Mouse (Mus musculus): ENCODE measurements around the gene Exosc9.
"Not testable (repeated sequence)": the region's sequence is repeated elsewhere in the genome, so short reads cannot be mapped to it uniquely, and the experiment has no call there.

The Exosc9 gene

DNA sequence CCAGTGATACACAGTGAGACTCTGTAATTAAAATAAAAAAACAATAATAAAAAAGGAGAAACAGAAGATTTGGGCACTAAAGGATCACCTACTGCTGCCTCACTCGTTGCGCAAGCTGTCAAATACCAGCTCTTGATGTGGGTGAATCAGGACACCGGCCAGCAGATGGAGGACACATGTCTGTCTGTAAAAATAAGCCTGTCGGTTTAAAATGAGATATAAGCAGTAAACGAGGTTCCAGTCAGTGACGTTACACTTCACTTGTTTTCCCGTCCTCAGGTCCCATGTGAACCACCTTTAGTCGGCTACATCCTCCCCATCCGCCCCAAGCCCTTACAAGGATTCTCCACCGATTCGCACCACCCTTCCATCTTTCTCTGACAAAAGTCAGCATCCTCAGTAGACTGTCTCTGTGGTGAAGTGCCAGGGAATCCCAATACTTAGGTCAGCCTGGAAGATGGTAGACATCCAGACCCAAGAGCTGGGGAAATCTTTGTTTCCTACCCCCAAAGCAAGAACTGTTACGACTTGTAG, 488 bp upstream of the Exosc9 start:
- in situ Hi-C loops (cut with MboI, MseI): loop anchor here in 1 of 2 experiments (10.0 kb wide), 1 partner anchor 323 kb away; no protein-coding TSS in a partner anchor

DNA sequence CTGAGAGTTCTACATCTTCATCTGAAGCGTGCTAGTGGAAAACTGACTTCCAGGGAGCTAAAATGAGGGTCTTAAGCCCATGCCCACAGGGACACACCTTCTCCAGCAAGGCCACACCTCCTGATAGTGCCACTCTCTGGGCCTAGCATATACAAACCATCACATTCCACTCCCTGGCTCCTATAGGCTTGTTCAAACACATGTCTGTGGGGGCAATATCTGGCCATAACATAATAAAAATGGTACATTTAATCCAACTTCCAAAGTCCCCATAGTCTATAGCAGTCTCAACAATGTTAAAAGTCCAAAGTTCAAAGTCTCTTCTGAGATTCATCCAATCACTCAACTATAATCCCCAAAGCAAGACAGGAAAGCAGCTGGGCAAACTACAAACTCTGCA, 5.2 kb downstream of the Exosc9 start:
- in situ Hi-C loops (cut with MboI, MseI): loop anchor here in 1 of 2 experiments (5.0 to 10.0 kb wide), 2 partner anchors 80 to 317 kb away; partner anchors contain the start of genes 1810062G17Rik and Anxa5

DNA sequence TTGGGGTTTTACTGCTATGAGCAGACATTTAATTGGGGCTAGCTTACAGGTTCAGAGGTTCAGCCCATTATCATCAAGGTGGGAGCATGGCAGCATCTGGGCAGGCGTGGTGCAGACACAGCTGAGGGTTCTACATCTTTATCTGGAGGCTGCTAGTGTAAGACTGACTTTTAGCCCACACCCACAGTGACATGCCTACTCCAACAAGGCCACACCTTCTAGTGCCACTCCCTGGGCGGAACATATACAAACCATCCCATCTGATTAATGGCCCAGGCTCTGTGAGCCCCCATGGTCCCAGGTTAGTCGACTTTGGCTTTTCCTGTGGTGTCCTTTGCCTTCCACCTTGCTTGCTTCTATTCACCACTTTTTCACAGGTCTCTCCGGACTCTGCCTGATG, 7.2 kb downstream of the Exosc9 start:
- in situ Hi-C loops (cut with MboI, MseI): loop anchor here in 1 of 2 experiments (5.0 to 10.0 kb wide), 2 partner anchors 82 to 315 kb away; partner anchors contain the start of genes 1810062G17Rik and Anxa5

DNA sequence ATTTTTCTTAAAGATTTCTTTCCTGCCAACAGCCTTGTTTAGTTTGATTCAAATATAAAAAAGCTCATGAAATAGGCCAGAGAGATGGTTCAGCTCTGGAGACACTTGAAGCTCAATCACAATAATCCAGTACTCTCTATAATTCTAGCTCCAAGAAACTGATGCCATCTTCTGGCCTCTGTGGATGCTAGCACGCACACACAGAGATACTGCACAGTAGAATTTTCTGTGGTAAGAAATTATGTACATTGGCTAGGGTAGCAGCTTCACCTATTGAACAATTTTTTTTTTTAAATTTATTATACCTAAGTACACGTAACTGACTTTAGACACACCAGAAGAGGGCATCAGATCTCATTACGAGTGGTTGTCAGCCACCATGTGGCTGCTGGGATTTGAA, 11.3 kb downstream of the Exosc9 start:
- in situ Hi-C loops (cut with MboI, MseI): no loop called here

DNA sequence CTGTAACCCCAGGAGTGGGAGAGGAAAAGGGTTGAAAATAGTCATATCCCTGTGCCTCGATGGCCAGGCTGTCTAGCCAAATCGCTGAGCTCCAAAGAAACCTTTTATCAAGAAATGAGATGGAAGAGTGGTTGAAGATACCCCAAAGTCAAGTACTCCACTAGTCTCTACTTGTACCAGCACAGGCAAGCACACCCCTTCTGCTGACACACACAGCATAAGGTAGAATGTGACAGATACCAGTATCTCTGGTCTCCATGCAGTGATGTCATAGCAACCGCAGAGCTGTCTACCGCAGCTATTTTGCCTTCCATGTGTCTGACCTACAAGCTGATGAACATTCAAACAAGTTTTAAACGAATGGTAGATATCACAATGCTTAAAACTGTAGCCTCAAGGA, 17.4 kb downstream of the Exosc9 start:
- in situ Hi-C loops (cut with MboI, MseI): no loop called here

DNA sequence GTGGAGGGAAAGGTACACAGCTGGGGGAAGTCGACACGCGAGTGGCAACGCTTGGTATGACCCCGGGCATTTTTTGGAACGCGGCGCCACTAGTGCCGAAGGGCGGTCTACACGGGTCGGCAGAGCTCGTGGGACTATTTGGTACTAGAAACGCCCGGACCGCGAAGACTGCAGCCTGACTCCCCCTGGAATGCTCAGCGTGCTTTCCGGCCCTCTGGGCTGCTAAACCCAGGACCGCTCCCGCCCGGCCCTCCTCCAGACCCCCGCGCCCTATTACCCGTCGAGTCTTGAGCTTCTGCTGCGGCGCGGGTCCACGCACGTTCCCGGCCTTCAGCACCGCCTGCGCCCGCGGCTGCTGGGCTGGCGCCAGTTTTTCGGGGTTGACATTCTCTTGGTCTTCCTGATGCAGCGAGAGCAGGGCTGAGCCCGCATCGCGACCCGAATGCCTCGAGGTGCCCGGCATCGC, 19.0 kb downstream of the Exosc9 start:
- in situ Hi-C loops (cut with MboI, MseI): no loop called here

DNA sequence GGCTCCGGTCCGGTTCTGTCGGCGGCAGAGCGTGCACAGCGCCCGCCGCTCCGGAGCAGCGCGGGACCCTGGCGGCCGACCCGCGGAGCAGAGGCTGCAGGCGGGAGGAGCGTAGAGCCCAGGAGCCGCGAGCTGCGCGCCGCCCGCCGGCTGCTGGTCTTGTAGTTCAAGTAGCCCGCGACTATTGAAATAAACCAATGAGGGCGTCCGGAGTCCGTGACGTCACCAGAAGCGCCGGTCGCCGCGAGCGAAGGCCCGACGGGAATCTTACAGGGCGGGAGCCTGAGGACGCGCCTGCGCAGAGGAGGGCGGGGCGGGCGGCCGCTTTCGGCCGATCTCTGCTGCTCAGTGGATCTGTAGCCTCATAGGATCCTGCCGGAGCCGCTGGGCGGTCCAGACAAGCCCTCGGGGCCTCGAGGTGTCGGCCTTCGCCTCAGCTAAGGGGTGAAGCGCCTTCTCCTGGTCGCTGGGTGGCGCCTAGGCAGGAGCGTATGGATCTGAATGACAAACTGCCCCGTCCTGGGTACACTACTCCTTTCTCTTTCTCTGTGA, 19.5 kb downstream of the Exosc9 start, which contains the start of gene Ccna2:
Ccna2 (minus strand) TSS at position 324 of the 552 bp plus-strand sequence.
- in situ Hi-C loops (cut with MboI, MseI): no loop called here

DNA sequence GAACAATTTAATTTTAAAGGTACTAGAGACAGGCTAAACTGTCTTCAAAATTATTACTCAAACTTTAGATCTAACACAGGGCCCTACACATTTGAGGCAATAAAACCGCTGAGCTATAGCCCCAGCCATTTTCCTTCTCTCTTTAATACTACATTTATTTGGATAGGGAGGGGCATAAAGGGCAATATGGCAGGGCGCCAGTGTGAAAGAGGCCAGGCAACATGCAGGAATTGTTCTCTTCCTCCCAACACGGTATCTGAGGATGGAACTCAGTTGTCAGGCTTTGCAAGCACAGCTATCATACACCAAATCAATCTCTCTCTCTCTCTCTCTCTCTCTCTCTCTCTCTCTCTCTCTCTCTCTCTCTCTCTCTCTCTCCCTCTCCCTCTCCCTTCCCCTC, 46.4 kb downstream of the Exosc9 start:
- in situ Hi-C loops (cut with MboI, MseI): no loop called here

DNA sequence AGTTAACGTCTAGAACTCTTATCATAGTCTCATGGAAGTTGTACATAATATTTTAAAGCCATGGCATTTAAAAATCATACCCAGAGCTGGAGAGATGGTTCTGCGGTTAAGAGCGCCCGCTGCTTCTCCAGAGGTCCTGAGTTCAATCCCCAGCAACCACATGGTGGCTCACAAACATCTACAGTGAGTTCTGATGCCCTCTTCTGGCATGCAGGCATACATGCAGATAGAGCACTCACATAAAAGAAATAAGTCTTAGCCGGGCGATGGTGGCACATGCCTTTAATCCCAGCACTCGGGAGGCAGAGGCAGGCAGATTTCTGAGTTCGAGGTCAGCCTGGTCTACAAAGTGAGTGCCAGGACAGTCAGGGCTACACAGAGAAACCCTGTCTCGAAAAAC, 47.4 kb downstream of the Exosc9 start:
- in situ Hi-C loops (cut with MboI, MseI): not testable (repeated sequence)

DNA sequence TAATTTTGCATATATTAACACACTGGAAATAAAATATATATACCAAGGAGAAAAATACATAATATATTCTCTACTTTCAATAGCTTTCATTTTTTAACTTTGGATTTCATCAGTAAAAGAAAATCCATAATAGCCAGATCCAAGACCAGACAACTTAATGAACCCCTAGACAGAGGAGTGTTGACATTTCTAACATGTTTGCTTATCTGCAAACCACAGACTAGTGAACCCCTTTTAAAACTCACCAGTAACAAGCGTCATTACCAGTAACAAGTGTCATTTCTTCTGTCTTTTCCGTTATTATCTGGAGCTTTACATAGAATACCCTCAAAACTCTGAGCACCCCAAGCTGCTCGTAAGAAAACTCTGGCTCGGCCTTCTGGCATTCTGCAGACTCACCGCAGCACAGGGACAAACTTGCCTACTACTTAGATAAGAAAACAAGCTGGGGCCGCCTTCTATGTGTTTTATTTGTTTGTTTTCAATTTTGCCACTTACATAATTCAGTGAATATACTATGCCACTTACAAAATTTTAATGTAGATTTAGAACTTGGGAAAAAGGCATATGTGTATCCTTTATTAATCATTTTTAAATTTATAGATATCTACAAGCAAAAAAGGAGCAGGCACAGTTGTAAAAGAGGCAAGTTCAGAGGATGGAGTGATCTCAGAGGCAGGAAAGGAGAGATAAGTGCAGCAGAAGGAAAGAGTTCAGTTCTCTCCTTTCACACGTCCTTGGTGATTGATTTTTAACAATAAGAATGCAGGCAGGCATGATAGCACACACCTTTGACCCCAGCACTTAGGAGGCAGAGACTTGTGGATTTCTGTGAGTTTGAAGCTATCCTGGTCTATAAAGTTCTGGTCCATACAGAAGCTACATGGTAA, 53.7 kb downstream of the Exosc9 start:
- in situ Hi-C loops (cut with MboI, MseI): no loop called here

DNA sequence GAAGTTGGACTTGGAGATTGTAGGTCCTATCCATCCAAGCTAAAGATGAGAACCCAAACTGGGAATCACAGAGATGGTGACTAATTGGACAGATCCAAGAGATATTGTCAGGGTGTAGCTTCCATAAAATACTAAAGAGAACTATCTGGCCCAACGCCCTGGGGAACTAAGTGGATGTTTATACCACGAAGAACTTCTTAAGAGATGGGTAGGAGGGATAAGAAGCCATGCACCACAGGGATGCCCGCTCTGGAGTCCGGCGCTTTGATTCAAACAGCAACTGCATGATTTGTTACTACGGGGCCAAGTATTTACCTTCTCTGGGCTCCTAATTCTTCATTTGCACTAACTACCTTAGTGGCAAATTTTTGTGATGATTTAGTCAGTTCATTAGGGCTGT, 60.3 kb downstream of the Exosc9 start:
- in situ Hi-C loops (cut with MboI, MseI): no loop called here

DNA sequence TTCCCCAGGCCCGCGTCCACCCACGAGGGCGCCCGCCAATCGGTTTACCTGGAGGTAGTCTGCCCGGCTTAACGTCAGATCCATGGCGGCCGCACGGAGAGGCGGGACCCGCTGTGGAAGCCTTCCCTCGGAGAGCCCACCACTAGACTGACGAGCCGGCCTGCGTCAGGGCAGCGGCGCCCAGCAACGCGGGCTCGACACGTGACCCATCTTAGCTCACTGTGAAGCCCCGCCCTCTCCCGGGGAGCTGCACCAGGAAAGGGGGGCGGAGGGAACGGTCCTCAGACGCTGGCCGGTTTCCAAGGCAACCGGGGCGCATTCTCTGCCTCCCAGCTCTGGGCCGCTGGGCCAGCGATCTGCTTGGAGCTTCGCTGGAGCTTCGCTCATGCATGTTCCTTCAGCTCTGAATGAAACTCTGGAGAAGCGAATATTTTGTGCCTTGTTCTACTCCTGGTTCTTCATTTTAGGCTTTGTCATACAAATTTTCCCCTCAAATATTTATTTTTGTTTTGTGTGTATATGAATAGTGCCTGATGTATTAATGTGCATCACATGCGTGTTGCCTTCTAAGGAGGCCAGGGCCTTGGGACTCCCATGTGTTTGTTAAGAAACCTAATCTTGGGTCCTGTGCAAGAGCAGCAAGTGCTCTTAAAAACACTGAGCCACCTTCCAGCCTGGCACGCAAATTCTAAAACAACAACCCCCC, 60.9 kb downstream of the Exosc9 start, which contains the start of gene Bbs7:
Bbs7 (minus strand) TSS at position 276 of the 706 bp plus-strand sequence.
- in situ Hi-C loops (cut with MboI, MseI): no loop called here

DNA sequence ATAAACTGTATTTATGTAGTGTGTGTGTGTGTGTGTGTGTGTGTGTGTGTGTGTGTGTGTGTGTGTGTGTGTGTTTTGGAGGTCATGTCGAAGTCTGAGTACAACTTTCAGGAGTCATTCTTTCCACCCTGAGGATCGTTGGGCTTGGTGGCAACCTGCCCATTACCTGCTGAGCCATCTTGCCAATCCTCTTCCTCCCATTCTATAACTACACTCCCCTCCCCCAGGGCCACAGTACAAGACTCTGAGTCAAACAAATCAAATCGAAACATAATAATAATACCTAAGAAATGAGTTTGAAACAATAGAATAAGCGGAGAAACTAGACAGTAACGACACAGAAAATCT, 61.5 kb downstream of the Exosc9 start:
- in situ Hi-C loops (cut with MboI, MseI): no loop called here
